Mouse (Mus musculus): ENCODE measurements around the gene Trp53i13. TPM values are rescaled to one million over a fixed set of nuclear protein-coding genes. Genes with fewer than 3 reads are reported as not detected.

Trp53i13 gene
- total and polyA plus RNA-seq, 3 experiments = 8.3 to 14.2 (median 9.8) TPM

GRCm38 (mm10) chr11:77492311-77492871, 23.4 kb downstream of the Trp53i13 start:
- TF ChIP-seq EP300 (IDR thresholded peaks at IDR 0.05; ENCODE audit: insufficient read depth, low read depth, low read length) (no peak), POLR2A (IDR thresholded peaks at IDR 0.05; ENCODE audit: insufficient read depth, low read depth, low read length) (no peak), CTCF (IDR thresholded peaks at IDR 0.05) (no peak)

GRCm38 (mm10) chr11:77491502-77492291, 24.1 kb downstream of the Trp53i13 start:
- under 1% methylated on average over 23 of the region's 23 CpGs for WGBS
- peak; percentile 76 to 80 for DNase-seq
- H3K4me1 ChIP-seq (ENCODE audit: control insufficient read depth, insufficient read depth, low read length) = peaks cover 18% of the 10 kb centered on the region

More at GRCm38 (mm10) chr11:77492311-77492871, 23.4 kb downstream of the Trp53i13 start:
- H3K36me3 ChIP-seq (ENCODE audit: control insufficient read depth, insufficient read depth, low read length) = no peaks in the 10 kb centered on the region; the same call in none of the 2 replicates
- intact Hi-C loops (cut with DNase I) = loop anchor here (2.0 to 10.0 kb wide), 4 partner anchors 115 to 312 kb away; partner anchors contain the start of genes Ssh2 and Taok1
- H3K4me1 ChIP-seq (ENCODE audit: control insufficient read depth, insufficient read depth, low read length) = peaks cover 23% of the 10 kb centered on the region
- H3K9ac ChIP-seq (ENCODE audit: low read depth, low read length) = peak overlapping the region; percentile 80
- peak overlapping the region; percentile 71 for H3K4me3 ChIP-seq
- peak in 1 of 2 experiments; percentile 44 for DNase-seq
- H3K27ac ChIP-seq = peak overlapping the region; percentile 96
- no peaks in the 10 kb centered on the region for H3K27me3 ChIP-seq (ENCODE audit: control insufficient read depth, insufficient read depth, low read length)
- H3K79me2 ChIP-seq (replicated peaks; ENCODE audit: control insufficient read depth, insufficient read depth, low read length) = peaks cover 7% of the 10 kb centered on the region
- under 1% methylated on average over 18 of the region's 18 CpGs for WGBS

DNA sequence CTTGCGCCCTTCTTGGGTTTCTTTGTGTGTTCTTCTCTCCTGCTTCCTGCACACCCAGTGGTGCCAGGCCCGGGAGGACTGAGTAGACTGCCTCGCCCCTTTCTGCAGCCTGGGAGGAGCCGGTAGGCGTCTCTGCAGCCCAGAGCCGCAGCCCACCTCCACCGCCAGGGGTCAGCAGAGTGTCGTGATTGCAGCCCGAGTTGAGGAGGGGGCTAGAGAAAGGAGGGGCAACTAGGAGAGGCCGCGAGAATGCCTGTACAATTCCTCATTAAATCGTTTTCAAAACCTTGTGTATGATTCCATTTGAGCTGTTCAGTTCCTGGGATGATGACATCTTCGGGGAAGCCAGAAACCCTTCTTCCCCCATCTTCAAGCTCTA, 24.7 kb downstream of the Trp53i13 start:
- Histone ChIP-seq H3K27ac (peak overlapping the region; percentile 96), H3K4me3 (peak overlapping the region; percentile 71), H3K4me1 (ENCODE audit: control insufficient read depth, insufficient read depth, low read length) (peaks cover 17% of the 10 kb centered on the region), H3K27me3 (ENCODE audit: control insufficient read depth, insufficient read depth, low read length) (no peaks in the 10 kb centered on the region), H3K36me3 (ENCODE audit: control insufficient read depth, insufficient read depth, low read length) (no peaks in the 10 kb centered on the region; the same call in 1 of the 2 replicates), H3K9ac (ENCODE audit: low read depth, low read length) (no peak overlapping the region; the same call in 1 of the 2 replicates), H3K79me2 (replicated peaks; ENCODE audit: control insufficient read depth, insufficient read depth, low read length) (peaks cover 7% of the 10 kb centered on the region)
- WGBS = under 1% methylated on average over 13 of the region's 13 CpGs
- TF ChIP-seq EP300 (IDR thresholded peaks at IDR 0.05; ENCODE audit: insufficient read depth, low read depth, low read length) (peak; percentile 61; the same call in 1 of the 2 replicates), CTCF (IDR thresholded peaks at IDR 0.05) (no peak; the same call in 1 of the 2 replicates), POLR2A (IDR thresholded peaks at IDR 0.05; ENCODE audit: insufficient read depth, low read depth, low read length) (no peak)
- intact Hi-C loops (cut with DNase I) = loop anchor here (1.0 to 10.0 kb wide), 5 partner anchors 10 to 314 kb away; partner anchors contain the start of genes Ssh2 and Taok1
- DNase-seq = peak; percentile 89 to 93

More at GRCm38 (mm10) chr11:77491502-77492291, 24.1 kb downstream of the Trp53i13 start:
- intact Hi-C loops (cut with DNase I) = loop anchor here (1.0 to 10.0 kb wide), 6 partner anchors 10 to 313 kb away; partner anchors contain the start of genes Ssh2 and Taok1
- H3K4me3 ChIP-seq = peak overlapping the region; percentile 71
- H3K27ac ChIP-seq = peak overlapping the region; percentile 96
- peaks cover 7% of the 10 kb centered on the region for H3K79me2 ChIP-seq (replicated peaks; ENCODE audit: control insufficient read depth, insufficient read depth, low read length)
- no peaks in the 10 kb centered on the region; the same call in none of the 2 replicates for H3K36me3 ChIP-seq (ENCODE audit: control insufficient read depth, insufficient read depth, low read length)
- H3K27me3 ChIP-seq (ENCODE audit: control insufficient read depth, insufficient read depth, low read length) = no peaks in the 10 kb centered on the region
- peak; percentile 56 for TF ChIP-seq POLR2A (IDR thresholded peaks at IDR 0.05; ENCODE audit: insufficient read depth, low read depth, low read length)
- TF ChIP-seq CTCF (IDR thresholded peaks at IDR 0.05) = no peak; the same call in 1 of the 2 replicates
- 0 out of 2 replicates have a peak, but pooled peaks have one; percentile 15 for TF ChIP-seq EP300 (IDR thresholded peaks at IDR 0.05; ENCODE audit: insufficient read depth, low read depth, low read length)
- peak overlapping the region; percentile 49 for H3K9ac ChIP-seq (ENCODE audit: low read depth, low read length)

DNA sequence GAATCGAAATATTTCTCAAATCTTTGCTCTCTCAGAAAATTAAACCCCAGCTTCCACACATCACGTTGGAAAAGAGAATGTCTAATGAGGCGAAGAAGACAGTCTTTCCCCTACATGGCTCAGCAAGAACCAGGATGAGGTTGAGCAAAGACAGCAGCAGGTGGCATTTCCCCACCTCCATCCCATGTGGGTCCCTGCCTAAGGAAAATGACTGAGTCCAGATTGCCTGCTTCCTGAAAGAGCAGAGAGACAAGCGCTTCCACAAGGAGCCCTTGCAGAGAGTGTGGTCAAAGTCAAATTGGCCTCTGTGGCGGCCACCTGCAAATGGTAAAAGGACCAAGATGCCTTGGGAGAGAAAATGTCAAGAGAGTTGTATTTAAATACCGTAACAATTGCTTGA, 25.3 kb downstream of the Trp53i13 start:
- DNase-seq = no peak
- Histone ChIP-seq H3K36me3 (ENCODE audit: control insufficient read depth, insufficient read depth, low read length) (no peaks in the 10 kb centered on the region; the same call in 1 of the 2 replicates), H3K4me1 (ENCODE audit: control insufficient read depth, insufficient read depth, low read length) (peaks cover 12% of the 10 kb centered on the region), H3K4me3 (no peak overlapping the region; the same call in 1 of the 2 replicates), H3K27me3 (ENCODE audit: control insufficient read depth, insufficient read depth, low read length) (no peaks in the 10 kb centered on the region), H3K27ac (peak overlapping the region; percentile 96; the same call in 1 of the 2 replicates), H3K79me2 (replicated peaks; ENCODE audit: control insufficient read depth, insufficient read depth, low read length) (peaks cover 5% of the 10 kb centered on the region), H3K9ac (ENCODE audit: low read depth, low read length) (no peak overlapping the region)
- intact Hi-C loops (cut with DNase I) = loop anchor here (5.0 to 10.0 kb wide), 3 partner anchors 117 to 314 kb away; partner anchors contain the start of genes Ssh2 and Taok1
- TF ChIP-seq EP300 (IDR thresholded peaks at IDR 0.05; ENCODE audit: insufficient read depth, low read depth, low read length) = no peak
- TF ChIP-seq POLR2A (IDR thresholded peaks at IDR 0.05; ENCODE audit: insufficient read depth, low read depth, low read length) = no peak
- no peak for TF ChIP-seq CTCF (IDR thresholded peaks at IDR 0.05)
- 76% methylated on average over 6 of the region's 6 CpGs for WGBS

DNA sequence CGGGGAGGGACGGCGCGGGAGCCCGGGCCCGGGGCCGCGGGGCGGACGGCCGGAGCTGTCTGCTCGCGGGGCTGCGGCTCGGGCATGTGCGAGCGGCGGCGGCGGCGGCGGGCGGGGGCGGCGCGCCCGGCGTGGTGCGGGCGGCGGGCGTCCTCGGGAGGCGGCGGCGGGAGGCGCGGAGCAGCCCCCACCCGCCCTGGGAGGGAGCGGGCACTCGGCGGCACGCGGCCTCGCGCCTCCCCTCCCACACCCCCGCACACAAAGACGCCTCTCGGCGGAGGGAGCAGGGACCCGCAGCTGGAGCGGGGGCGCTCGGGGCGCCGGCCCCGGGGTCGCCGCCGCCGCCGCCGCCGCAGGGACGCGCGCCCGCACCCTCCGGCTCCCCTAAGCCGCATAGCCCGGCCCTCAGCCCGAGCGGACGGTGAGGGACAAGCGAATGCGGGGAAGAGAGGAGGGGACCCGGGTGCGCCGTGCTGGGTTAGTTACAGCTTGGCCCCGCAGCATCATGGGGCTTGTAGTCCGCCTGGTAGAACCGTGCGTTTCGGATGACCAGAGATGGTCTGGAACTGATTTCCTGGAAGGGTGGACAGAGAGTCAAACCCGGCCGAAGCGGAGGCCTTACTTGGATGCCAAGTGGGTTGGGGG, 26.1 kb downstream of the Trp53i13 start, which contains the start of gene Ankrd13b:
Gene Ankrd13b (minus strand): TSS at position 88 of the 645 bp plus-strand sequence.
- Histone ChIP-seq H3K27ac (peak within 1 kb of the TSS; percentile 45), H3K4me1 (ENCODE audit: control insufficient read depth, insufficient read depth, low read length) (peaks cover 9% of the 10 kb centered on the region), H3K79me2 (replicated peaks; ENCODE audit: control insufficient read depth, insufficient read depth, low read length) (peaks cover 3% of the 10 kb centered on the region; the same call in 1 of the 2 replicates), H3K36me3 (ENCODE audit: control insufficient read depth, insufficient read depth, low read length) (no peaks in the 10 kb centered on the region; the same call in 1 of the 2 replicates), H3K9ac (ENCODE audit: low read depth, low read length) (peak within 1 kb of the TSS; percentile 86), H3K4me3 (peak within 1 kb of the TSS; percentile 66), H3K27me3 (ENCODE audit: control insufficient read depth, insufficient read depth, low read length) (no peaks in the 10 kb centered on the region)
- no peak for TF ChIP-seq CTCF (IDR thresholded peaks at IDR 0.05)
- TF ChIP-seq POLR2A (IDR thresholded peaks at IDR 0.05; ENCODE audit: insufficient read depth, low read depth, low read length) = peak; percentile 38; the same call in 1 of the 2 replicates
- no peak for TF ChIP-seq EP300 (IDR thresholded peaks at IDR 0.05; ENCODE audit: insufficient read depth, low read depth, low read length)
- WGBS = 4% methylated on average over 61 of the region's 87 CpGs
- intact Hi-C loops (cut with DNase I) = loop anchor here (5.0 to 10.0 kb wide), 3 partner anchors 118 to 315 kb away; partner anchors contain the start of genes Ssh2 and Taok1
- peak; percentile 79 to 83 for DNase-seq

Measured in heart, adult 2 months (tissue).